25 mouse cellular contexts compared by ENCODE assay signal in the genomic region with DNA sequence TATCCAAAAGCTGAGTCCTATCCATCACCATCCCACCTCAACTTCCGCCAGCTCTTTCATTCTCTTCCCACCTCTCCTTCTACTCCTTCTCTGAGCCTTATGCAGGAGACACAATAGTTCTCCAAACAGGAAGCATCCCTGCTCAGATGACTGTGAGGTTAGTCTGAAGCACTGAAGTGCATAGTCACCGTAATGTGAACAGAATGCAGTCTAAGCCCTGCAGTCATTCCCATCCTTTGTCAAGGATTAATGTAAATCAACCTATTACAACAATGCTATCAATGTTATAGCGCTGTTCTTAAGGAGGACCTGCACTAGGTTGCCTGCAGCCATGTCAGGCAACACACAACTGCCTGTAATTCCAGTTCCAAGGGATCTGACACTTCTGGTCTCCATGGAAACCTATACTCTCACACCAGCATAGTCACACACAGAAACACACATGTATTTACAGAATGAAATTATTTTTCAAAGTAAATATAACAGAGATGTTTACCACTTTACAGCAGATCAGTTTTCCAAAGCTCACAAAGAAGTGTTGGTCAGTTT.
A peak's percentile ranks its signal among the peaks of the same experiment; 100 is the strongest.
DNase-seq lines count a peak whose midpoint lies in the region; ATAC-seq lines count a peak whose summit lies in the region.
"Had no signal": no experiment of that assay in that cellular context is flagged by ENCODE, and none has a peak within 500 bp of the region (broad histone marks: within the 10 kb centered on the region; RNA-seq: fewer than 3 reads in every experiment).

No protein-coding gene starts in this region.

- no peak for ATAC-seq in midbrain, embryonic 14.5 days (ENCODE audit: low FRiP score, low TSS enrichment)
- 0 out of 2 replicates have a peak, but pooled peaks have one; percentile 62 for ATAC-seq in midbrain, embryonic 16.5 days
- no peak for ATAC-seq in midbrain, embryonic 11.5 days (ENCODE audit: low FRiP score)
- no peak for ATAC-seq in forebrain, embryonic 15.5 days (replicated peaks)
- ATAC-seq: forebrain, embryonic 14.5 days; forebrain, postnatal 0 days had no signal

- H3K36me3 ChIP-seq in midbrain, embryonic 14.5 days (ENCODE audit: control insufficient read depth, insufficient read depth, low read length): no peaks in the 10 kb centered on the region
- H3K36me3 ChIP-seq in midbrain, embryonic 10.5 days: no peaks in the 10 kb centered on the region
- H3K36me3 ChIP-seq in midbrain, embryonic 16.5 days (ENCODE audit: control insufficient read depth, insufficient read depth, low read length): no peaks in the 10 kb centered on the region
- H3K36me3 ChIP-seq in midbrain, embryonic 11.5 days (ENCODE audit: control insufficient read depth, insufficient read depth, low read length): no peaks in the 10 kb centered on the region
- no peaks in the 10 kb centered on the region for H3K36me3 ChIP-seq in forebrain, embryonic 15.5 days
- H3K36me3 ChIP-seq: embryonic facial prominence, embryonic 13.5 days; embryonic facial prominence, embryonic 15.5 days; forebrain, embryonic 10.5 days; forebrain, embryonic 12.5 days; G1E had no signal

- H3K27me3 ChIP-seq in midbrain, embryonic 14.5 days (ENCODE audit: control insufficient read depth, insufficient read depth, low read length): no peaks in the 10 kb centered on the region
- H3K27me3 ChIP-seq in midbrain, embryonic 10.5 days (ENCODE audit: low read depth, poor library complexity, severe bottlenecking): no peaks in the 10 kb centered on the region
- no peaks in the 10 kb centered on the region for H3K27me3 ChIP-seq in midbrain, embryonic 16.5 days (ENCODE audit: control insufficient read depth, insufficient read depth, low read depth, low read length)
- no peaks in the 10 kb centered on the region for H3K27me3 ChIP-seq in midbrain, embryonic 11.5 days (ENCODE audit: control insufficient read depth, insufficient read depth, low read length)
- no peaks in the 10 kb centered on the region for H3K27me3 ChIP-seq in forebrain, embryonic 15.5 days
- H3K27me3 ChIP-seq: embryonic facial prominence, embryonic 13.5 days; embryonic facial prominence, embryonic 15.5 days; forebrain, embryonic 12.5 days had no signal

- H3K27ac ChIP-seq in midbrain, embryonic 14.5 days (replicated peaks; ENCODE audit: low read depth, low read length): no peak overlapping the region
- no peak overlapping the region for H3K27ac ChIP-seq in midbrain, embryonic 10.5 days (replicated peaks)
- H3K27ac ChIP-seq in midbrain, embryonic 16.5 days (ENCODE audit: low read length): no peak overlapping the region
- no peak overlapping the region for H3K27ac ChIP-seq in midbrain, embryonic 11.5 days (ENCODE audit: low read depth, low read length)
- H3K27ac ChIP-seq in forebrain, embryonic 15.5 days (replicated peaks): no peak overlapping the region
- H3K27ac ChIP-seq: embryonic facial prominence, embryonic 13.5 days; embryonic facial prominence, embryonic 15.5 days; forebrain, embryonic 10.5 days; forebrain, embryonic 12.5 days had no signal

- H3K4me3 ChIP-seq in midbrain, embryonic 14.5 days (replicated peaks; ENCODE audit: low read depth, low read length): no peak overlapping the region
- H3K4me3 ChIP-seq in midbrain, embryonic 10.5 days: no peak overlapping the region
- no peak overlapping the region for H3K4me3 ChIP-seq in midbrain, embryonic 16.5 days (ENCODE audit: low read depth, low read length)
- H3K4me3 ChIP-seq in midbrain, embryonic 11.5 days (ENCODE audit: low read depth, low read length): no peak overlapping the region
- H3K4me3 ChIP-seq in forebrain, embryonic 15.5 days: no peak overlapping the region
- H3K4me3 ChIP-seq: embryonic facial prominence, embryonic 13.5 days; embryonic facial prominence, embryonic 15.5 days; erythroblast, embryonic 14.5 days; forebrain, embryonic 10.5 days; forebrain, embryonic 12.5 days had no signal

- no peaks in the 10 kb centered on the region for H3K9me3 ChIP-seq in midbrain, embryonic 14.5 days (ENCODE audit: control insufficient read depth, low read length)
- no peaks in the 10 kb centered on the region for H3K9me3 ChIP-seq in midbrain, embryonic 10.5 days (replicated peaks)
- H3K9me3 ChIP-seq in midbrain, embryonic 16.5 days (replicated peaks; ENCODE audit: control insufficient read depth, low read length, poor library complexity, severe bottlenecking): no peaks in the 10 kb centered on the region
- H3K9me3 ChIP-seq in midbrain, embryonic 11.5 days (ENCODE audit: control insufficient read depth, low read length): no peaks in the 10 kb centered on the region
- no peaks in the 10 kb centered on the region for H3K9me3 ChIP-seq in forebrain, embryonic 15.5 days
- H3K9me3 ChIP-seq: embryonic facial prominence, embryonic 13.5 days; embryonic facial prominence, embryonic 15.5 days; forebrain, embryonic 12.5 days; G1E had no signal

- no peaks in the 10 kb centered on the region for H3K4me1 ChIP-seq in midbrain, embryonic 14.5 days (ENCODE audit: control insufficient read depth, insufficient read depth, low read length)
- peaks cover 17% of the 10 kb centered on the region for H3K4me1 ChIP-seq in midbrain, embryonic 10.5 days
- H3K4me1 ChIP-seq in midbrain, embryonic 16.5 days (ENCODE audit: control insufficient read depth, insufficient read depth, low read length): peaks cover 5% of the 10 kb centered on the region; the same call in 1 of the 2 replicates
- H3K4me1 ChIP-seq in midbrain, embryonic 11.5 days (ENCODE audit: control insufficient read depth, insufficient read depth, low read length): no peaks in the 10 kb centered on the region; the same call in 1 of the 2 replicates
- H3K4me1 ChIP-seq in forebrain, embryonic 15.5 days: peaks cover 12% of the 10 kb centered on the region
- H3K4me1 ChIP-seq: embryonic facial prominence, embryonic 15.5 days had no signal

- 79% methylated on average over 3 of the region's 3 CpGs for WGBS in midbrain, embryonic 14.5 days
- WGBS in midbrain, embryonic 10.5 days: 91% methylated on average over 3 of the region's 3 CpGs
- WGBS in midbrain, embryonic 16.5 days: 77% methylated on average over 3 of the region's 3 CpGs
- 90% methylated on average over 3 of the region's 3 CpGs for WGBS in midbrain, embryonic 11.5 days
- WGBS in forebrain, embryonic 15.5 days: 86% methylated on average over 3 of the region's 3 CpGs

- no peak overlapping the region for H3K4me2 ChIP-seq in midbrain, embryonic 14.5 days (ENCODE audit: low read length)
- H3K4me2 ChIP-seq in midbrain, embryonic 16.5 days (ENCODE audit: low read length): no peak overlapping the region
- H3K4me2 ChIP-seq in midbrain, embryonic 11.5 days: no peak overlapping the region
- H3K4me2 ChIP-seq in forebrain, embryonic 15.5 days (replicated peaks): no peak overlapping the region
- H3K4me2 ChIP-seq: embryonic facial prominence, embryonic 13.5 days; embryonic facial prominence, embryonic 15.5 days; forebrain, embryonic 12.5 days had no signal

- DNase-seq in midbrain, embryonic 14.5 days: peak; percentile 14
- DNase-seq in midbrain, embryonic 10.5 days (ENCODE audit: low spot score): no peak
- no peak for DNase-seq in midbrain, embryonic 11.5 days (ENCODE audit: low spot score, missing footprints)
- peak; percentile 69 for DNase-seq in R1 (ENCODE audit: low read depth, low spot score)
- no peak for DNase-seq in layer of hippocampus, adult 18-20 months (ENCODE audit: low spot score in 2 of 2)
- DNase-seq: adrenal gland, adult 2 months; adrenal gland, postnatal 10 days; adrenal gland, postnatal 25 days; cerebellum, adult 11 months; cerebellum, adult 18-20 months; cerebellum, adult 8-10 months; cerebellum, adult 9-11 months; cerebellum, postnatal 14 days; cerebellum, postnatal 36 days; embryo, embryonic 11 days; forebrain, postnatal 0 days had no signal

- no peak overlapping the region for H3K9ac ChIP-seq in midbrain, embryonic 14.5 days (replicated peaks; ENCODE audit: low read length)
- H3K9ac ChIP-seq in midbrain, embryonic 16.5 days (ENCODE audit: low read depth, low read length): no peak overlapping the region
- H3K9ac ChIP-seq in midbrain, embryonic 11.5 days (ENCODE audit: low read length): no peak overlapping the region
- no peak overlapping the region for H3K9ac ChIP-seq in forebrain, embryonic 15.5 days (replicated peaks)
- H3K9ac ChIP-seq: embryonic facial prominence, embryonic 13.5 days; embryonic facial prominence, embryonic 15.5 days; forebrain, embryonic 12.5 days; forebrain, postnatal 0 days had no signal

Comparison
In these comparisons a context has a peak if more than half of its experiments do, and no peak if none do; other contexts are left out.
1. DNase-seq: peak in midbrain, embryonic 14.5 days (single experiment) and R1 (single experiment); none in midbrain, embryonic 10.5 days (single experiment), midbrain, embryonic 11.5 days (single experiment) and layer of hippocampus, adult 18-20 months (0 of 2).